Mouse (Mus musculus) neural tube, embryonic 13.5 days (tissue): ENCODE measurements around the gene Afap1. TPM values are rescaled to one million over a fixed set of nuclear protein-coding genes. Genes with fewer than 3 reads are reported as not detected.

Source experiments
- ATAC-seq: fragments of 200-750 bp; cut with Nextera tagmentation; 2 replicates; pipeline ENCODE4 v1.8.0; 2017; ENCODE audit warnings: low read depth, mild to moderate bottlenecking, moderate TSS enrichment, moderate library complexity
- H3K27ac ChIP-seq: fragments of 300-500 bp; sonication (generic); replicated peaks from 2 replicates; pipeline ENCODE4 v1.5.1; 2015; ENCODE audit warnings: moderate library complexity, mild to moderate bottlenecking, inconsistent platforms
- H3K27me3 ChIP-seq: fragments of 300-500 bp; sonication (generic); 2 replicates; pipeline ENCODE4 v1.6.1; 2015; ENCODE audit warnings: mild to moderate bottlenecking, inconsistent platforms
- H3K36me3 ChIP-seq: fragments of 300-500 bp; sonication (generic); 2 replicates; pipeline ENCODE4 v1.6.1; 2015; ENCODE audit warnings: mild to moderate bottlenecking, inconsistent platforms
- H3K4me1 ChIP-seq: fragments of 300-500 bp; sonication (generic); replicated peaks from 2 replicates; pipeline ENCODE4 v1.6.1; 2015; ENCODE audit warnings: inconsistent platforms
- H3K4me2 ChIP-seq: fragments of 300-500 bp; sonication (generic); 2 replicates; pipeline ENCODE4 v1.6.1; 2015; ENCODE audit warnings: inconsistent platforms, mild to moderate bottlenecking, moderate library complexity
- H3K4me3 ChIP-seq: fragments of 300-500 bp; sonication (generic); 2 replicates; pipeline ENCODE4 v1.5.1; 2015; ENCODE audit warnings: mild to moderate bottlenecking, inconsistent platforms
- H3K9ac ChIP-seq: fragments of 300-500 bp; sonication (generic); 2 replicates; pipeline ENCODE4 v1.6.1; 2015; ENCODE audit warnings: moderate library complexity, mild to moderate bottlenecking, inconsistent platforms
- H3K9me3 ChIP-seq: fragments of 300-500 bp; sonication (generic); 2 replicates; pipeline ENCODE4 v1.6.1; 2016; ENCODE audit warnings: inconsistent platforms
- WGBS: fragments of 180-500 bp; shearing (Covaris S2); methylation state at CpG from one replicate; pipeline ENCODE4 v1.1.7; 2015; 5-methylcytosine and 5-hydroxymethylcytosine counted together
- polyA plus RNA-seq: library from polyadenylated mRNA; unstranded; fragments of >200 nt; fragmentation: Nextera tagmentation; extraction: Ambion mirVana; gene quantifications from 2 replicates; pipeline ENCODE4 v1.2.1, GENCODE M21; 2015

Gene Afap1
- polyA plus RNA-seq, 1 experiment from 2014 or later, result 92.2 TPM

DNA sequence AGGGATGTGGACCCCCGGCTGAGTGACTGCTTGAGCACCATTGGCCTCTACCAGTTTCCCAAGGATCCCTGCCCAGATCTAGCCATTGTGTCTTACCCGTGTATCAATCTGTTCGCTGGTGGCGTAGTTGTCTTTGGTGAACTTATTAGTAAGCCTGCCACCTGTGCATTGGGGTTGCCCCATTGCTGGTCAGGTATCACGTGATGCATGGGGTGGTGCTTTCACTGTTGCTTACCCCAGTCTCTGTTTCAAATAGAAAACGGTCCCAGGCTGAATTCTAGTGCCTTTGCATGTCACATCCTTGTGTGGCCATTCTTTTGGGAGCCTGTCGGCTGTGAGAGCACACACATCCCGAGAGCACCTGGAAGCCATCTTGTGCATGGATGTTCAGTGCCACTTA is 95.0 kb downstream of the Afap1 start:
- Histone ChIP-seq H3K9me3 (no peaks in the 10 kb centered on the region), H3K4me2 (no peak overlapping the region), H3K27me3 (no peaks in the 10 kb centered on the region), H3K9ac (no peak overlapping the region), H3K27ac (no peak overlapping the region), H3K36me3 (peaks cover 97% of the 10 kb centered on the region), H3K4me3 (no peak overlapping the region), H3K4me1 (no peaks in the 10 kb centered on the region)
- ATAC-seq, result no peak
- 87% methylated on average over 8 of the region's 8 CpGs for WGBS

DNA sequence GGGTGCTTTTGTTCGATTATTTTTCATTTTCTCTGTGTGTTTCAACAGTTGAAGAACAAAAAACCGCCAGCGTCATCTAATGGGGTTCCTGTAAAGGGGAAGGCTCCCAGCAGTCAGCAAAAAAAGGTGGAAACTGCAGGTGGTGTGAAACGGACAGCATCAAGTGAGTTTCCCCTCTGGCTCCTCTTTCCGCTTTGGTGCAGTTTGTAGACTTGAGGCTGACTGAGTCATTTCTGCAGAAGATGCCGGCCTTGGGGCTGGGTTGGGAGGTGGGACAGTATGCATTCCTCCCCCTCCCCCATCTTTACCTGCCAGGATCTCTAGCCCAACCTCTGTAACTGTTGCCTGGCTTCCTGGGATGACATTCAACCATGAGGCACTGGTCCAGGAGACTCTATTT is 96.4 kb downstream of the Afap1 start:
- Histone ChIP-seq H3K27ac (no peak overlapping the region), H3K4me3 (no peak overlapping the region), H3K4me2 (no peak overlapping the region), H3K36me3 (peaks cover 97% of the 10 kb centered on the region), H3K9me3 (no peaks in the 10 kb centered on the region), H3K27me3 (no peaks in the 10 kb centered on the region), H3K9ac (no peak overlapping the region), H3K4me1 (no peaks in the 10 kb centered on the region)
- no peak for ATAC-seq
- WGBS, result 78% methylated on average over 6 of the region's 6 CpGs

- H3K9ac ChIP-seq, result no peak overlapping the region
- no peak for ATAC-seq
- H3K4me1 ChIP-seq, result no peaks in the 10 kb centered on the region
- WGBS, result 84% methylated on average over 11 of the region's 11 CpGs
- no peaks in the 10 kb centered on the region for H3K27me3 ChIP-seq
- peaks cover 95% of the 10 kb centered on the region for H3K36me3 ChIP-seq
- H3K4me3 ChIP-seq, result no peak overlapping the region
- H3K9me3 ChIP-seq, result no peaks in the 10 kb centered on the region
- H3K4me2 ChIP-seq, result no peak overlapping the region
- H3K27ac ChIP-seq, result no peak overlapping the region
These were observed 97.0 kb downstream of the Afap1 start for GRCm38 (mm10) chr5:35989986-35990735.

- WGBS, result 86% methylated on average over 10 of the region's 10 CpGs
- Histone ChIP-seq H3K4me1 (peaks cover 13% of the 10 kb centered on the region), H3K27me3 (no peaks in the 10 kb centered on the region), H3K36me3 (peaks cover 52% of the 10 kb centered on the region), H3K9me3 (no peaks in the 10 kb centered on the region), H3K4me2 (no peak overlapping the region), H3K4me3 (no peak overlapping the region), H3K27ac (no peak overlapping the region), H3K9ac (no peak overlapping the region)
- no peak for ATAC-seq
These were observed 110.7 kb downstream of the Afap1 start for GRCm38 (mm10) chr5:36003797-36004196.

- H3K9me3 ChIP-seq, result no peaks in the 10 kb centered on the region
- H3K4me1 ChIP-seq, result peaks cover 13% of the 10 kb centered on the region
- H3K27ac ChIP-seq, result no peak overlapping the region
- H3K4me3 ChIP-seq, result no peak overlapping the region
- ATAC-seq, result no peak
- no peak overlapping the region for H3K4me2 ChIP-seq
- H3K27me3 ChIP-seq, result no peaks in the 10 kb centered on the region
- peaks cover 29% of the 10 kb centered on the region for H3K36me3 ChIP-seq
- 83% methylated on average over 8 of the region's 8 CpGs for WGBS
- H3K9ac ChIP-seq, result no peak overlapping the region
These were observed 113.0 kb downstream of the Afap1 start for GRCm38 (mm10) chr5:36006106-36006505.

- no peak for ATAC-seq
- peaks cover 13% of the 10 kb centered on the region for H3K4me1 ChIP-seq
- no peak overlapping the region for H3K27ac ChIP-seq
- no peaks in the 10 kb centered on the region for H3K27me3 ChIP-seq
- H3K36me3 ChIP-seq, result peaks cover 24% of the 10 kb centered on the region
- no peak overlapping the region for H3K4me3 ChIP-seq
- H3K9me3 ChIP-seq, result no peaks in the 10 kb centered on the region
- no peak overlapping the region for H3K4me2 ChIP-seq
- no peak overlapping the region for H3K9ac ChIP-seq
- WGBS, result 84% methylated on average over 5 of the region's 5 CpGs
These were observed 113.5 kb downstream of the Afap1 start for GRCm38 (mm10) chr5:36006586-36006985.

DNA sequence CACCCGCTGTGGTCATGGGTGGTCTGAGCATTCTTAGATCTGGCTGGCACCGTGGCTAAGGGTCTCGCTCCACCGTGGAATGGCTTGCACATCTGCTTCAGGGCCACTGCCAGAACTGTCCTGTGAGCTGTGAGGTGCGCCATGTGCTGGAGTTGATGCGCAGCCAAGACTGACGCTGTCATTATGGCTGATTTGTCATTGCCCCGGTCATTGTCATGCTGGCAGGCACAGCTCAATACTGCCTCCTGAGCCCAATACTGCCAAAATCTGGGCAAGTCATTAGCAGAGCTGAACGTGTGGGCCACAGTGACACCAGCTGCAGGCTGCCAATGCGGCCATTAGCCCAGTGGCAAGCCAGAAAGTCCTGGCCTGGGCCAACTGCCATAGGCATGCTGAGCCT is 114.5 kb downstream of the Afap1 start:
- Histone ChIP-seq H3K27ac (no peak overlapping the region), H3K4me2 (no peak overlapping the region), H3K4me3 (no peak overlapping the region), H3K27me3 (no peaks in the 10 kb centered on the region), H3K36me3 (peaks cover 13% of the 10 kb centered on the region), H3K9ac (no peak overlapping the region), H3K4me1 (peaks cover 13% of the 10 kb centered on the region), H3K9me3 (no peaks in the 10 kb centered on the region)
- 48% methylated on average over 10 of the region's 10 CpGs for WGBS
- peak; percentile 57; the same call in 1 of the 2 replicates for ATAC-seq

- H3K4me3 ChIP-seq, result no peak overlapping the region
- peaks cover 13% of the 10 kb centered on the region for H3K4me1 ChIP-seq
- 89% methylated on average over 4 of the region's 4 CpGs for WGBS
- no peak overlapping the region for H3K27ac ChIP-seq
- H3K9ac ChIP-seq, result no peak overlapping the region
- ATAC-seq, result no peak
- no peaks in the 10 kb centered on the region for H3K36me3 ChIP-seq
- no peaks in the 10 kb centered on the region for H3K27me3 ChIP-seq
- H3K9me3 ChIP-seq, result no peaks in the 10 kb centered on the region
- no peak overlapping the region for H3K4me2 ChIP-seq
These were observed 116.3 kb downstream of the Afap1 start for GRCm38 (mm10) chr5:36009405-36009804.

GRCm38 (mm10) chr5:36018366-36018765 is 125.2 kb downstream of the Afap1 start:
- peaks cover 17% of the 10 kb centered on the region; the same call in 1 of the 2 replicates for H3K36me3 ChIP-seq
- H3K4me2 ChIP-seq, result no peak overlapping the region
- no peaks in the 10 kb centered on the region for H3K9me3 ChIP-seq
- WGBS, result 89% methylated on average over 3 of the region's 3 CpGs
- no peaks in the 10 kb centered on the region for H3K4me1 ChIP-seq
- no peak overlapping the region for H3K4me3 ChIP-seq
- H3K27me3 ChIP-seq, result no peaks in the 10 kb centered on the region
- no peak overlapping the region for H3K9ac ChIP-seq
- ATAC-seq, result no peak
- no peak overlapping the region for H3K27ac ChIP-seq

GRCm38 (mm10) chr5:36021091-36021490 is 128.0 kb downstream of the Afap1 start:
- no peaks in the 10 kb centered on the region for H3K9me3 ChIP-seq
- no peak overlapping the region for H3K4me3 ChIP-seq
- ATAC-seq, result no peak
- no peak overlapping the region for H3K9ac ChIP-seq
- no peak overlapping the region for H3K4me2 ChIP-seq
- H3K36me3 ChIP-seq, result peaks cover 17% of the 10 kb centered on the region; the same call in 1 of the 2 replicates
- no peaks in the 10 kb centered on the region for H3K27me3 ChIP-seq
- no peak overlapping the region for H3K27ac ChIP-seq
- WGBS, result 89% methylated on average over 3 of the region's 3 CpGs
- no peaks in the 10 kb centered on the region for H3K4me1 ChIP-seq

GRCm38 (mm10) chr5:36022361-36022760 is 129.2 kb downstream of the Afap1 start:
- H3K27ac ChIP-seq, result no peak overlapping the region
- H3K9ac ChIP-seq, result no peak overlapping the region
- H3K36me3 ChIP-seq, result peaks cover 17% of the 10 kb centered on the region; the same call in 1 of the 2 replicates
- ATAC-seq, result no peak
- no peak overlapping the region for H3K4me3 ChIP-seq
- 0 out of 2 replicates have a peak, but pooled peaks cover 3% of the 10 kb centered on the region for H3K4me1 ChIP-seq
- H3K9me3 ChIP-seq, result no peaks in the 10 kb centered on the region
- no peaks in the 10 kb centered on the region for H3K27me3 ChIP-seq
- no peak overlapping the region for H3K4me2 ChIP-seq
- 100% methylated on average over 1 of the region's 1 CpGs for WGBS

DNA sequence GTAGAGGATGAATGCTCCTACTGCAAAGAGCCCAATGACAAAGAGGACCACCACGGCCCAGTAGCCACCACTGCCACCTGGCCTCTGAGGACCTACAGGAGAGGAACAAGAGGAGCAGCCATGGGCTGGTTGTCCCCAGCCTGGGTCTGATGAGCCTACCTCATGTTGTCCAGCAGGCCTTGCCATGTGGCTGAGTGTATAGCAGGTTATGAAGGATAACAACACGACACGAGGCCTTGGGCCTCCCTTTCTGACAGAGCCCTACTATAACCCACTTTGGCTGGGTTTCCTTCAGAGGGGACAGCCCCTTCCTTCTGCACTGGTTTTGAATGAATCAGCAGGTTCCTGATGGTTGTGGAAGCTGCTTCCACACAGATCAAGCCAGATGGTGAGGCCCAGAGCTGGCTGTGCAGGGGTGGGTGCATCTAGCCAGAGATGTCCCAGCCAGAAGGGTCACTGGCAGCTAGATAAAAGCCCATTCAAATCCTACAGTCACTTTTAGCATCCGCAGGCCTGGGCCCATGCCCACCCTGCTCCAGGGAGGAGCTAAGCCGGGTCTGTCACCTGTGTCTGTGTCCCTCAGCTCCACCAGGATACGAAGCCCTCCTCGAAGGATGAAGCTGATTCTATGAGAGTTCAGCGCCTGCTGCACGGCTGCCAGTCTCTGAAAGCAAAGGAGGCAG is 131.0 kb downstream of the Afap1 start:
- H3K4me3 ChIP-seq, result no peak overlapping the region
- H3K27me3 ChIP-seq, result no peaks in the 10 kb centered on the region
- no peak for ATAC-seq
- peaks cover 4% of the 10 kb centered on the region; the same call in 1 of the 2 replicates for H3K36me3 ChIP-seq
- no peaks in the 10 kb centered on the region for H3K9me3 ChIP-seq
- no peak overlapping the region for H3K4me2 ChIP-seq
- no peak overlapping the region for H3K27ac ChIP-seq
- 90% methylated on average over 9 of the region's 9 CpGs for WGBS
- 0 out of 2 replicates have a peak, but pooled peaks cover 3% of the 10 kb centered on the region for H3K4me1 ChIP-seq
- no peak overlapping the region for H3K9ac ChIP-seq
